Mouse (Mus musculus) hindbrain, embryonic 11.5 days (tissue): ENCODE data around the gene Nop2. TPM values are rescaled to one million over a fixed set of nuclear protein-coding genes. Genes with fewer than 3 reads are reported as not detected.
A peak's percentile ranks its signal among the peaks of the same experiment; 100 is the strongest.

ENCODE experiments used
- ATAC-seq: fragments of 200-750 bp; cut with Nextera tagmentation; 2 replicates; pipeline ENCODE4 v1.8.0; 2017; ENCODE audit warnings: mild to moderate bottlenecking, moderate TSS enrichment, moderate library complexity; ENCODE audit not compliant: low FRiP score
- DNase-seq: peaks from one replicate; pipeline ENCODE4 v3.0.0-alpha.2; 2015; ENCODE audit warnings: low spot score
- H3K27ac ChIP-seq: fragments of 300-500 bp; sonication (generic); 2 replicates; pipeline ENCODE4 v1.5.1; 2014; ENCODE audit warnings: mild to moderate bottlenecking, low read depth, low read length
- H3K27me3 ChIP-seq: fragments of 300-500 bp; sonication (generic); 2 replicates; pipeline ENCODE4 v1.6.1; 2014; ENCODE audit warnings: mild to moderate bottlenecking, low read length, moderate library complexity, mixed read lengths; ENCODE audit not compliant: control insufficient read depth, insufficient read depth
- H3K36me3 ChIP-seq: fragments of 300-500 bp; sonication (generic); 2 replicates; pipeline ENCODE4 v1.6.1; 2014; ENCODE audit warnings: mild to moderate bottlenecking, low read length, moderate library complexity, mixed read lengths; ENCODE audit not compliant: control insufficient read depth, insufficient read depth
- H3K4me1 ChIP-seq: fragments of 300-500 bp; sonication (generic); replicated peaks from 2 replicates; pipeline ENCODE4 v1.6.1; 2014; ENCODE audit warnings: low read length, mixed read lengths; ENCODE audit not compliant: control insufficient read depth, insufficient read depth
- H3K4me2 ChIP-seq: fragments of 300-500 bp; sonication (generic); replicated peaks from 2 replicates; pipeline ENCODE4 v1.6.1; 2014; ENCODE audit warnings: mild to moderate bottlenecking, low read depth, low read length
- H3K4me3 ChIP-seq: fragments of 300-500 bp; sonication (generic); 2 replicates; pipeline ENCODE4 v1.5.1; 2014; ENCODE audit warnings: low read depth, low read length
- H3K9ac ChIP-seq: fragments of 300-500 bp; sonication (generic); 2 replicates; pipeline ENCODE4 v1.6.1; 2014; ENCODE audit warnings: low read depth, low read length
- H3K9me3 ChIP-seq: fragments of 300-500 bp; sonication (generic); 2 replicates; pipeline ENCODE4 v1.6.1; 2016; ENCODE audit warnings: low read length; ENCODE audit not compliant: control insufficient read depth
- WGBS: fragments of 180-500 bp; shearing (Covaris S2); extraction: QIAGEN DNeasy Blood & Tissue Kit; methylation state at CpG from one replicate; pipeline ENCODE4 v1.1.7; 2014; 5-methylcytosine and 5-hydroxymethylcytosine counted together
- polyA plus RNA-seq: library from polyadenylated mRNA; unstranded; fragments of >200 nt; fragmentation: Nextera tagmentation; extraction: Ambion mirVana; gene quantifications from 2 replicates; pipeline ENCODE4 v1.2.1, GENCODE M21; 2014

Gene Nop2
- polyA plus RNA-seq, 1 experiment from 2014 or later, result 45.3 TPM

GRCm38 (mm10) chr6:125166051-125166751 is 34.5 kb downstream of the Nop2 start, which contains the start of gene Gapdh:
Gapdh (minus strand) TSS chr6:125166467.
- DNase-seq (peak; percentile 67), ATAC-seq (peak; percentile 17; the same call in 1 of the 2 replicates)
- Histone ChIP-seq H3K4me1 (peaks cover 26% of the 10 kb centered on the region), H3K4me3 (peak within 1 kb of the TSS; percentile 94), H3K9me3 (no peaks in the 10 kb centered on the region), H3K36me3 (peaks cover 10% of the 10 kb centered on the region), H3K4me2 (peak within 1 kb of the TSS; percentile 95), H3K27ac (peak within 1 kb of the TSS; percentile 91), H3K27me3 (no peaks in the 10 kb centered on the region), H3K9ac (peak within 1 kb of the TSS; percentile 98)
- WGBS, result under 1% methylated on average over 18 of the region's 18 CpGs

GRCm38 (mm10) chr6:125166861-125167650 is 35.3 kb downstream of the Nop2 start:
- 15% methylated on average over 10 of the region's 10 CpGs for WGBS
- Histone ChIP-seq H3K36me3 (peaks cover 17% of the 10 kb centered on the region), H3K4me1 (peaks cover 26% of the 10 kb centered on the region), H3K27me3 (no peaks in the 10 kb centered on the region), H3K9me3 (no peaks in the 10 kb centered on the region), H3K27ac (peak overlapping the region; percentile 91), H3K9ac (peak overlapping the region; percentile 54), H3K4me2 (peak overlapping the region; percentile 95), H3K4me3 (peak overlapping the region; percentile 94; the same call in 1 of the 2 replicates)
- DNase-seq (peak; percentile 51), ATAC-seq (peak; percentile 18; the same call in 1 of the 2 replicates)

GRCm38 (mm10) chr6:125168086-125168485 is 36.4 kb downstream of the Nop2 start:
- DNase-seq, result no peak
- no peak for ATAC-seq
- H3K27ac ChIP-seq, result no peak overlapping the region
- 92% methylated on average over 14 of the region's 14 CpGs for WGBS
- H3K9ac ChIP-seq, result no peak overlapping the region
- H3K9me3 ChIP-seq, result no peaks in the 10 kb centered on the region
- H3K4me1 ChIP-seq, result peaks cover 26% of the 10 kb centered on the region
- H3K4me2 ChIP-seq, result no peak overlapping the region
- H3K4me3 ChIP-seq, result no peak overlapping the region
- peaks cover 22% of the 10 kb centered on the region for H3K36me3 ChIP-seq
- H3K27me3 ChIP-seq, result no peaks in the 10 kb centered on the region

- DNase-seq (no peak), ATAC-seq (no peak)
- peaks cover 35% of the 10 kb centered on the region for H3K36me3 ChIP-seq
- no peak overlapping the region for H3K9ac ChIP-seq
- no peak overlapping the region for H3K27ac ChIP-seq
- no peak overlapping the region for H3K4me3 ChIP-seq
- peaks cover 16% of the 10 kb centered on the region for H3K4me1 ChIP-seq
- no peaks in the 10 kb centered on the region for H3K27me3 ChIP-seq
- H3K9me3 ChIP-seq, result no peaks in the 10 kb centered on the region
- H3K4me2 ChIP-seq, result no peak overlapping the region
- 90% methylated on average over 6 of the region's 6 CpGs for WGBS
Observed at GRCm38 (mm10) chr6:125170194-125170593, 38.5 kb downstream of the Nop2 start.

- Histone ChIP-seq H3K9me3 (no peaks in the 10 kb centered on the region), H3K9ac (no peak overlapping the region), H3K4me1 (0 out of 2 replicates have a peak, but pooled peaks cover under 1% of the 10 kb centered on the region), H3K4me3 (no peak overlapping the region), H3K36me3 (peaks cover 41% of the 10 kb centered on the region), H3K27ac (no peak overlapping the region), H3K27me3 (no peaks in the 10 kb centered on the region), H3K4me2 (no peak overlapping the region)
- WGBS, result 98% methylated on average over 2 of the region's 2 CpGs
- no peak for DNase-seq
- ATAC-seq, result no peak
Observed at GRCm38 (mm10) chr6:125172474-125172873, 40.8 kb downstream of the Nop2 start.

- no peaks in the 10 kb centered on the region for H3K27me3 ChIP-seq
- H3K27ac ChIP-seq, result no peak overlapping the region
- no peak overlapping the region for H3K4me3 ChIP-seq
- ATAC-seq, result no peak
- H3K9ac ChIP-seq, result no peak overlapping the region
- WGBS, result 96% methylated on average over 7 of the region's 7 CpGs
- peaks cover 37% of the 10 kb centered on the region for H3K36me3 ChIP-seq
- H3K9me3 ChIP-seq, result no peaks in the 10 kb centered on the region
- no peak overlapping the region for H3K4me2 ChIP-seq
- no peak for DNase-seq
- H3K4me1 ChIP-seq, result no peaks in the 10 kb centered on the region
Observed at GRCm38 (mm10) chr6:125173256-125173655, 41.5 kb downstream of the Nop2 start.

- no peaks in the 10 kb centered on the region for H3K27me3 ChIP-seq
- no peak for DNase-seq
- H3K27ac ChIP-seq, result no peak overlapping the region
- no peak overlapping the region for H3K4me2 ChIP-seq
- no peak for ATAC-seq
- 91% methylated on average over 5 of the region's 5 CpGs for WGBS
- no peak overlapping the region for H3K4me3 ChIP-seq
- no peaks in the 10 kb centered on the region for H3K4me1 ChIP-seq
- no peak overlapping the region for H3K9ac ChIP-seq
- H3K9me3 ChIP-seq, result no peaks in the 10 kb centered on the region
- peaks cover 38% of the 10 kb centered on the region for H3K36me3 ChIP-seq
Observed at GRCm38 (mm10) chr6:125175469-125175868, 43.8 kb downstream of the Nop2 start.

GRCm38 (mm10) chr6:125179601-125180000 is 47.9 kb downstream of the Nop2 start:
- H3K4me3 ChIP-seq, result no peak overlapping the region
- no peaks in the 10 kb centered on the region for H3K9me3 ChIP-seq
- peaks cover 29% of the 10 kb centered on the region for H3K36me3 ChIP-seq
- DNase-seq, result no peak
- H3K4me2 ChIP-seq, result no peak overlapping the region
- no peak overlapping the region for H3K27ac ChIP-seq
- ATAC-seq, result no peak
- H3K27me3 ChIP-seq, result no peaks in the 10 kb centered on the region
- WGBS, result 97% methylated on average over 7 of the region's 7 CpGs
- H3K9ac ChIP-seq, result no peak overlapping the region
- no peaks in the 10 kb centered on the region for H3K4me1 ChIP-seq
